Mouse (Mus musculus) MEL (cell line): ENCODE data around the gene Mtf2. TPM values are rescaled to one million over a fixed set of nuclear protein-coding genes. Genes with fewer than 3 reads are reported as not detected.

Source experiments
- DNase-seq: peaks from one replicate; pipeline ENCODE4 v3.0.0; 2011; ENCODE audit warnings: low read depth, low spot score
- H3K27ac ChIP-seq: 2 replicates; pipeline ENCODE4 v1.5.1; 2012; ENCODE audit warnings: low read depth, mild to moderate bottlenecking, control low read depth, low read length, moderate library complexity; ENCODE audit not compliant: control insufficient read depth
- H3K27me3 ChIP-seq, 2 experiments: fragments of 150-350 bp in 1 of 2; sonication (generic) in 1 of 2; 2 replicates each; pipeline ENCODE4 v1.6.1; 2012; ENCODE audit warnings: low read length in 2 of 2, mild to moderate bottlenecking in 2 of 2, improper control_type of control experiment in 1 of 2, moderate library complexity in 1 of 2; ENCODE audit not compliant: insufficient read depth in 2 of 2, control insufficient read depth in 1 of 2
- H3K36me3 ChIP-seq, 2 experiments: 2 replicates each; pipeline ENCODE4 v1.6.1; 2012 to 2014; ENCODE audit warnings: low read length in 2 of 2, improper control_type of control experiment in 1 of 2, inconsistent platforms in 1 of 2, mild to moderate bottlenecking in 1 of 2; ENCODE audit not compliant: insufficient read depth in 2 of 2, control insufficient read depth in 1 of 2
- H3K4me1 ChIP-seq, 2 experiments: fragments of 150-350 bp in 1 of 2; sonication (generic) in 1 of 2; 2 replicates each; pipeline ENCODE4 v1.6.1; 2012; ENCODE audit warnings: low read length in 2 of 2, improper control_type of control experiment in 1 of 2, mild to moderate bottlenecking in 1 of 2; ENCODE audit not compliant: insufficient read depth in 2 of 2, control insufficient read depth in 1 of 2
- H3K4me3 ChIP-seq, 2 experiments: fragments of 150-350 bp in 1 of 2; sonication (generic) in 1 of 2; 2 replicates each; pipeline ENCODE4 v1.5.1; 2012; ENCODE audit warnings: low read depth in 2 of 2, low read length in 2 of 2, mild to moderate bottlenecking in 2 of 2, moderate library complexity in 2 of 2, control low read depth in 1 of 2, improper control_type of control experiment in 1 of 2; ENCODE audit not compliant: control insufficient read depth in 1 of 2, insufficient read depth in 1 of 2
- H3K79me2 ChIP-seq: 2 replicates; pipeline ENCODE4 v1.6.1; 2012; ENCODE audit warnings: mild to moderate bottlenecking, low read length, moderate library complexity; ENCODE audit not compliant: control insufficient read depth, poor library complexity, insufficient read depth
- H3K9ac ChIP-seq: 2 replicates; pipeline ENCODE4 v1.6.1; 2012; ENCODE audit warnings: low read depth, mild to moderate bottlenecking, control low read depth, low read length, moderate library complexity; ENCODE audit not compliant: control insufficient read depth, poor library complexity, severe bottlenecking
- H3K9me3 ChIP-seq: fragments of 150-350 bp; sonication (generic); replicated peaks from 2 replicates; pipeline ENCODE4 v1.6.1; 2012; ENCODE audit warnings: mild to moderate bottlenecking, low read length, improper control_type of control experiment, moderate library complexity; ENCODE audit not compliant: insufficient read depth
- BHLHE40 ChIP-seq: IDR thresholded peaks from 2 replicates; pipeline ENCODE4 v1.6.1; 2012; ENCODE audit warnings: low read depth, mild to moderate bottlenecking, inconsistent platforms, low read length, improper control_type of control experiment, borderline replicate concordance
- CTCF ChIP-seq, 3 experiments: IDR thresholded peaks in 2 of 3; conservative IDR thresholded peaks in 1 of 3; 2 replicates each; pipeline ENCODE4 v1.5.1; 2011 to 2012; ENCODE audit warnings: low read length in 3 of 3, low read depth in 2 of 3, mild to moderate bottlenecking in 2 of 3, improper control_type of control experiment in 1 of 3, inconsistent platforms in 1 of 3, mixed read lengths in 1 of 3, moderate library complexity in 1 of 3; ENCODE audit not compliant: control insufficient read depth in 1 of 3, insufficient read depth in 1 of 3, poor library complexity in 1 of 3, severe bottlenecking in 1 of 3
- ELF1 ChIP-seq: IDR thresholded peaks from 2 replicates; pipeline ENCODE4 v1.6.1; 2014; ENCODE audit warnings: low read depth, mild to moderate bottlenecking, inconsistent platforms, low read length, improper control_type of control experiment, moderate library complexity
- EP300 ChIP-seq, 2 experiments: IDR thresholded peaks; 2 replicates each; pipeline ENCODE4 v1.6.1; 2011; ENCODE audit warnings: improper control_type of control experiment in 2 of 2, low read length in 2 of 2, low read depth in 1 of 2, mild to moderate bottlenecking in 1 of 2
- GABPA ChIP-seq: IDR thresholded peaks from 2 replicates; pipeline ENCODE4 v1.6.1; 2012; ENCODE audit warnings: low read depth, mild to moderate bottlenecking, inconsistent platforms, low read length, improper control_type of control experiment, moderate library complexity
- GATA1 ChIP-seq: IDR thresholded peaks from 2 replicates; pipeline ENCODE4 v1.6.1; 2011; ENCODE audit warnings: low read depth, low read length, improper control_type of control experiment
- HCFC1 ChIP-seq: IDR thresholded peaks from 2 replicates; pipeline ENCODE4 v1.6.1; 2012; ENCODE audit warnings: low read depth, mild to moderate bottlenecking, inconsistent platforms, low read length, improper control_type of control experiment, moderate library complexity
- JUND ChIP-seq: IDR thresholded peaks from 2 replicates; pipeline ENCODE4 v1.6.1; 2011; ENCODE audit warnings: low read depth, mild to moderate bottlenecking, improper control_type of control experiment, low read length
- KAT2A ChIP-seq: conservative IDR thresholded peaks from 2 replicates; pipeline ENCODE4 v1.6.1; 2012; ENCODE audit warnings: low read depth, low read length, improper control_type of control experiment, inconsistent platforms
- MAFK ChIP-seq: IDR thresholded peaks from 2 replicates; pipeline ENCODE4 v1.6.1; 2011; ENCODE audit warnings: low read depth, mild to moderate bottlenecking, low read length, improper control_type of control experiment, borderline replicate concordance
- MAZ ChIP-seq: IDR thresholded peaks from 2 replicates; pipeline ENCODE4 v1.6.1; 2012; ENCODE audit warnings: low read depth, mild to moderate bottlenecking, inconsistent platforms, low read length, improper control_type of control experiment
- MEF2A ChIP-seq: IDR thresholded peaks from 2 replicates; pipeline ENCODE4 v1.6.1; 2014; ENCODE audit warnings: low read depth, mild to moderate bottlenecking, inconsistent platforms, low read length, improper control_type of control experiment; ENCODE audit not compliant: poor library complexity, insufficient replicate concordance, severe bottlenecking; ENCODE audit errors: extremely low read depth
- NELFE ChIP-seq: IDR thresholded peaks from 2 replicates; pipeline ENCODE4 v1.6.1; 2011; ENCODE audit warnings: low read depth, low read length, improper control_type of control experiment
- NRF1 ChIP-seq: IDR thresholded peaks from 2 replicates; pipeline ENCODE4 v1.6.1; 2014; ENCODE audit warnings: low read depth, mild to moderate bottlenecking, inconsistent platforms, low read length, improper control_type of control experiment, moderate library complexity; ENCODE audit not compliant: poor library complexity, insufficient read depth, severe bottlenecking
- POLR2A ChIP-seq, 2 experiments: IDR thresholded peaks; 2 replicates each; pipeline ENCODE4 v1.6.1; 2011 to 2012; ENCODE audit warnings: low read length in 2 of 2, mild to moderate bottlenecking in 2 of 2, control low read depth in 1 of 2, improper control_type of control experiment in 1 of 2, low read depth in 1 of 2, moderate library complexity in 1 of 2; ENCODE audit not compliant: control insufficient read depth in 1 of 2, insufficient read depth in 1 of 2, poor library complexity in 1 of 2
- POLR2AphosphoS2 ChIP-seq: IDR thresholded peaks from 2 replicates; pipeline ENCODE4 v1.6.1; 2011; ENCODE audit warnings: low read length, improper control_type of control experiment
- RAD21 ChIP-seq: IDR thresholded peaks from 2 replicates; pipeline ENCODE4 v1.6.1; 2011; ENCODE audit warnings: mild to moderate bottlenecking, low read depth, low read length, improper control_type of control experiment
- RCOR1 ChIP-seq: IDR thresholded peaks from 2 replicates; pipeline ENCODE4 v1.6.1; 2012; ENCODE audit warnings: low read depth, mild to moderate bottlenecking, inconsistent platforms, low read length, improper control_type of control experiment
- SIN3A ChIP-seq: IDR thresholded peaks from 2 replicates; pipeline ENCODE4 v1.6.1; 2012; ENCODE audit warnings: low read length, improper control_type of control experiment, inconsistent platforms
- TAL1 ChIP-seq: IDR thresholded peaks from 2 replicates; pipeline ENCODE4 v1.6.1; 2012; ENCODE audit warnings: mild to moderate bottlenecking, inconsistent platforms, low read length, moderate library complexity, mixed read lengths
- USF2 ChIP-seq, 2 experiments: IDR thresholded peaks; 2 replicates each; pipeline ENCODE4 v1.6.1; 2011 to 2012; ENCODE audit warnings: improper control_type of control experiment in 2 of 2, low read length in 2 of 2, borderline replicate concordance in 1 of 2, inconsistent platforms in 1 of 2, low read depth in 1 of 2, mild to moderate bottlenecking in 1 of 2; ENCODE audit not compliant: insufficient read depth in 1 of 2
- polyA plus RNA-seq, 2 experiments: library from polyadenylated mRNA; stranded (reverse) in 1 of 2; unstranded in 1 of 2; fragments of >175 nt in 1 of 2; fragments of >200 nt in 1 of 2; gene quantifications; 2 replicates each; pipeline versions ENCODE4 v1.2.1 to v1.2.4; 2012; ENCODE audit warnings: low replicate concordance in 2 of 2, low read depth in 1 of 2; ENCODE audit not compliant: insufficient read length in 2 of 2, insufficient read depth in 1 of 2, missing spikeins in 1 of 2
- total RNA-seq: library from RNA; depleted of rRNA; stranded (reverse); fragments of 300-350 nt; gene quantifications from 2 replicates; pipeline ENCODE4 v1.2.3, GENCODE M21; 2012

Gene Mtf2
- total and polyA plus RNA-seq, 3 experiments = 69.9 to 263 (median 99.7) TPM

- Histone ChIP-seq H3K4me1 (no peaks in the 10 kb centered on the region; a peak in 1 of 4 replicates), H3K9ac (no peak overlapping the region), H3K27me3 (no peaks in the 10 kb centered on the region), H3K27ac (no peak overlapping the region), H3K9me3 (no peaks in the 10 kb centered on the region), H3K4me3 (no peak overlapping the region), H3K36me3 (no peaks in the 10 kb centered on the region), H3K79me2 (no peaks in the 10 kb centered on the region)
- no peak for DNase-seq
- no peak for TF ChIP-seq RCOR1
- no peak for TF ChIP-seq GATA1
- TF ChIP-seq MEF2A = no peak
- no peak for TF ChIP-seq MAFK
- no peak for TF ChIP-seq KAT2A
- no peak for TF ChIP-seq POLR2AphosphoS2
- TF ChIP-seq USF2 (IDR thresholded peaks at IDR 0.05; ENCODE audit: borderline replicate concordance in 1 of 2, insufficient read depth in 1 of 2, low read depth in 1 of 2, low read length in 2 of 2) = no peak
- no peak for TF ChIP-seq GABPA
- TF ChIP-seq TAL1 = no peak
- no peak for TF ChIP-seq EP300 (IDR thresholded peaks at IDR 0.05; ENCODE audit: low read depth in 1 of 2, low read length in 2 of 2)
- no peak for TF ChIP-seq RAD21
- TF ChIP-seq NRF1 = no peak
- TF ChIP-seq JUND = no peak
- TF ChIP-seq ELF1 = no peak
- TF ChIP-seq CTCF (IDR thresholded peaks at IDR 0.05 in 2 of 3, conservative IDR thresholded peaks at IDR 0.05 in 1 of 3; ENCODE audit: control insufficient read depth in 1 of 3, insufficient read depth in 1 of 3, low read depth in 2 of 3, low read length in 3 of 3, poor library complexity in 1 of 3, severe bottlenecking in 1 of 3) = no peak
- no peak for TF ChIP-seq POLR2A (IDR thresholded peaks at IDR 0.05; ENCODE audit: control insufficient read depth in 1 of 2, insufficient read depth in 1 of 2, low read depth in 1 of 2, low read length in 2 of 2, poor library complexity in 1 of 2)
Observed at GRCm38 (mm10) chr5:108053566-108053965, 11.9 kb upstream of the Mtf2 start.

DNA sequence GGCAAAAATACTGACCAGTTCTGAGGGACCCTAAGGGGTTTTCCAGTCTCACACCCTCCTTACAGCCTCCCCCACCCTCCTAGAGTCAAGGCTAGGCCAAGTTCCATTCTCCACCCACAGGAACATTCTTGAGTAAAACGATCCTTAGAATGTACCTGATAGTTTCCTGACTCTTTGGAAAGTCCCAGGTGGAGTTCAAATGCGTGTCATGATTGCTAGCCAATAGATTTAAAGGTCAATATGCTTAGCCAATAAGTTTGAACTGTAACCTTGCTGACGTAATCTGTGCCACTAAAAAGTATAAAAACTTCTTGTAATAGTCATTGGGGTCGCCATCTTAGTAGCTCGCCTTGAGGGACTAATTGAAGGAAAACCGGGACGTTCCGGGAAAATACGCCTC lies 5.1 kb upstream of the Mtf2 start:
- no peak for TF ChIP-seq JUND
- no peak for TF ChIP-seq HCFC1
- TF ChIP-seq MAZ = no peak
- TF ChIP-seq MEF2A = no peak
- no peak for TF ChIP-seq SIN3A
- no peak for TF ChIP-seq NELFE
- TF ChIP-seq POLR2AphosphoS2 = no peak
- TF ChIP-seq BHLHE40 = no peak
- no peaks in the 10 kb centered on the region for H3K27me3 ChIP-seq
- DNase-seq = no peak
- H3K4me1 ChIP-seq = no peaks in the 10 kb centered on the region; a peak in 1 of 4 replicates
- no peak overlapping the region for H3K4me3 ChIP-seq
- no peaks in the 10 kb centered on the region for H3K9me3 ChIP-seq
- no peak overlapping the region for H3K27ac ChIP-seq
- no peak overlapping the region for H3K9ac ChIP-seq
- H3K36me3 ChIP-seq = no peaks in the 10 kb centered on the region
- H3K79me2 ChIP-seq = no peaks in the 10 kb centered on the region
